Mouse (Mus musculus): ENCODE measurements around the gene Stx1a. TPM values are rescaled to one million over a fixed set of nuclear protein-coding genes. Genes with fewer than 3 reads are reported as not detected.

Gene Stx1a
- polyA plus RNA-seq, 2 experiments from 2014 or later: 15.4 to 27.0 TPM

Other genes starting within 250 kb of the Stx1a start
- not detected for gene Tmem270, start 116.7 kb upstream of the Stx1a start, polyA plus RNA-seq (2017; shearing (Covaris generic))
- not detected for gene Cldn13, start 108.0 kb upstream of the Stx1a start, polyA plus RNA-seq (2017; shearing (Covaris generic))
- 10 to 100 TPM; 11.4 to 16.7 TPM for gene Mettl27, start 91.1 kb upstream of the Stx1a start, polyA plus RNA-seq (2017; shearing (Covaris generic))
- gene Cldn4, start 76.5 kb upstream of the Stx1a start, polyA plus RNA-seq (2017; shearing (Covaris generic)): under 1 TPM in 1 of 2 experiments, not detected in 1; 0.40 TPM
- gene Cldn3, start 37.3 kb upstream of the Stx1a start, polyA plus RNA-seq (2017; shearing (Covaris generic)): not detected
- 10 to 100 TPM; 64.3 to 80.5 TPM for gene Abhd11, start 14.3 kb upstream of the Stx1a start, polyA plus RNA-seq (2017; shearing (Covaris generic))
- 10 to 100 TPM; 23.4 to 36.6 TPM for gene Dnajc30, start 40.7 kb downstream of the Stx1a start, polyA plus RNA-seq (2017; shearing (Covaris generic))
- 100 to 1,000 TPM in 1 of 2 experiments, 10 to 100 TPM in 1; 60.8 to 103 TPM for gene Bud23, start 41.5 kb downstream of the Stx1a start, polyA plus RNA-seq (2017; shearing (Covaris generic))
- gene Vps37d, start 54.8 kb downstream of the Stx1a start, polyA plus RNA-seq (2017; shearing (Covaris generic)): not detected
- gene Mlxipl, start 66.4 kb downstream of the Stx1a start, polyA plus RNA-seq (2017; shearing (Covaris generic)): under 1 TPM in 1 of 2 experiments, not detected in 1; 0.13 TPM
- 1 to 10 TPM; 4.8 to 5.3 TPM for gene Tbl2, start 126.2 kb downstream of the Stx1a start, polyA plus RNA-seq (2017; shearing (Covaris generic))
- 10 to 100 TPM; 47.1 to 79.6 TPM for gene Bcl7b, start 144.8 kb downstream of the Stx1a start, polyA plus RNA-seq (2017; shearing (Covaris generic))
- 10 to 100 TPM; 25.2 to 25.4 TPM for gene Baz1b, start 163.8 kb downstream of the Stx1a start, polyA plus RNA-seq (2017; shearing (Covaris generic))
- not detected for gene Fzd9, start 227.7 kb downstream of the Stx1a start, polyA plus RNA-seq (2017; shearing (Covaris generic))